Mouse (Mus musculus) layer of hippocampus, adult 9-10 months (tissue): ENCODE measurements around the gene Clca1.
"Not testable (repeated sequence)": the region's sequence is repeated elsewhere in the genome, so short reads cannot be mapped to it uniquely, and the experiment has no call there.

Experiments used
- DNase-seq: peaks from one replicate; pipeline ENCODE4 v3.0.0; 2022; ENCODE audit warnings: low spot score

The Clca1 gene

DNA sequence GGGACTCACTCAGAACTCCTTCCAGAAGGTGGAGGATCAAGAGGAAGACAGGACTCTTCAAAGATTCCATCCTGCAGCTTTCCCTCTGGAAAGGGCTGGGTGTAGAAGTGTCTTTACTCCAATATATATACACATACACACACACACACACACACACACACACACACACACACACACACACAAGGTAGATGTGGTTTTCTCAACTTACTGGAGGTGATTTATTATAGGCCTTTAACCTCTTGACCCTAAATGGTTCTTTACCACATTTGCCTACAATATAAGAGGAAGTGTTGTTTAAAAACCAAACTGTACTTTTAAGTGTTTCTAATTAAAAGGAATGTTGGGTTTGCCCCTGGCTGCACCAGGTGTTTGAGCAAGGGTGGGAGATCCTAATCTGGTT is at the start of gene Clca1:
Gene Clca1 (minus strand): TSS at position 101 of the 400 bp plus-strand sequence.
- no peak for DNase-seq

DNA sequence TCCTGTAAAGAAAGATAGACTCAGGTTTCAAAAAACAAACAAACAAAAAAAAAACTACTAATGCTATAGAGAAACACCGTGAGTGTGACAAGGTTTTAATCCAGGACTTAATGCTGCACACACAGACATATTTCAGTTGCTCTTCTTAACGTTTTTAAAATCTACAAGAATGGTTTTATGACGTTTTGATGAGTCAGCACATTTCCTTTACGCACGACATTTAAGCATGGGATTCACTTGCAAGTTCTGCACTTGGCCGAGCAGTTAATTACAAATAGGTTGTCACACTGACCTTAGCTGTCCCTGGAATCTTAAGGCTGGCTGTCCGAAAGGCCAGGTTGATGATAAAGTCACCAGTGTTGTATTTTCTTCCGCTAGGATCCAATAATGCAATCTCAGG is 48.3 kb upstream of the Clca1 start:
- DNase-seq: no peak

DNA sequence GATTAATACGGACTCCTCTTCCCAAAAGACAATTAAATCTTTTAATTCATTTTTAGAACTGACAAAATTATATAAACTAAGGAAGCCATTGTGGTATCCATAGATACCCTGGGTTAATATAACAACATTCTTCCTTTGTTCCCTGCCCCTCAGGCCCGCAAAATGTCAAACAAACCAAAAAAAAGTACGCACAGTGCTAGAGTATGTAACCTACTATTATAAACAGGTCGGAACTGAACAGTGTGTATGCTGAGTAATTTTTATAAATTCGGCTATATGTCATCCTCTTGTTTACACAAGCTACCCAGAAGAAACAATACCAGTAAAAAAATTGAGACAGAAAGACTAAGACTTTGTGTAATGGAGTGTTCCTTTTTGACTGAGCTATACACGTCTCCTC is 45.8 kb upstream of the Clca1 start:
- no peak for DNase-seq

DNA sequence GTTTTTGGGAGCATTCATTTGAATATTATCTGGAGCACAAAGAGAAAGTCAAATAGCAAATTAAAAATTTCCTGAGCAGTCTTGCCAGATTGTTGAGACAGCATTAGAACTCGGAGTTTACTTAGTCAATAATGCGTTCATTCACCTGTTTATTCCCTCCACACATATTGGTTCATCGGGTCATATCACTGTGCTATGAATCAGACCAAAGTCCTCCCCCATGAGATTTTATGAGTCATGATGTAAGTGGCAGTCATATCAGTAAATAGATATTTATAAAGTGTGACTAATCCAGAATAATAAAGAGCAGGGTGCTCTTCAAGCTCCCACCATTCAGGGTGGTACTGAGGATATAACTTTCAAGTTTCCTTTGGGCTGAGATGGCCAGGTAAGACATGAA is 39.8 kb upstream of the Clca1 start:
- no peak for DNase-seq

DNA sequence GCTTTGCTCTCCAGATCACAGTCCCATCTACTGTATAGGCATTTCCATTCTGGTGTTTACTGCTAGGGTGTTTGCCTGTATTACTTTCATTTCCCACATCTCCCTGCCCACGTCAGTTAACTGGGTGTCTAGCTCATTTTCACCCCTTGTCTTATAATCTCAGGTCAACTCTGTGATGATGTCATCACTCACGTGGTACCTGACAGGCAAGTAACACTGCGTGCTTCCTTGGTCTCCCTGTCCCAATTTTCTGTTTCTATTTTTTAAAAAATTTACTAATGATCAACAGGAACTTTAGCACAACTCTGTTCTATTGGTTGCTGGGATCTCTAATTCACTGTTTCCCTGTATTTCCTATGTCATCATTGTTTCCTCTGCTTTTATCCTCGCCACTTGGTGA is 36.4 kb upstream of the Clca1 start:
- DNase-seq: no peak

DNA sequence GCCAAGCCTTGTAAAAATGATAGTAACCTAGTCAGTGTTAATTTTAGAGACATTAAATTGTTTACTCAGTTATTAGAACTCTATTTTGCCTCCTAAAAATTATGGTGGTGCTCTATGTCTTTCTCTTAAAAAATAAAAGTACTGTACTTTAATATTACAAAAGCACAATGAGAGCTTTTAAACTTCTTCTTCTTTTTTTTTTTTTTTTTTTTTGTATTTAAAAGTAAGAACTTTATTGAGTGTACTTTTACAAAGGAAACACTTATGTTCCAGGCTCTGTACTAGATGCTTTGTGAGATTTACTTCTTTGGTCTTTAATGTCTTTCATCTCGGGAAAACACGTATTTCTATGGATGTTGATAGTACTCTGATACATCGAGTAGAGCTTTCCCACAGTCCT is 22.6 kb upstream of the Clca1 start:
- DNase-seq: not testable (repeated sequence)

DNA sequence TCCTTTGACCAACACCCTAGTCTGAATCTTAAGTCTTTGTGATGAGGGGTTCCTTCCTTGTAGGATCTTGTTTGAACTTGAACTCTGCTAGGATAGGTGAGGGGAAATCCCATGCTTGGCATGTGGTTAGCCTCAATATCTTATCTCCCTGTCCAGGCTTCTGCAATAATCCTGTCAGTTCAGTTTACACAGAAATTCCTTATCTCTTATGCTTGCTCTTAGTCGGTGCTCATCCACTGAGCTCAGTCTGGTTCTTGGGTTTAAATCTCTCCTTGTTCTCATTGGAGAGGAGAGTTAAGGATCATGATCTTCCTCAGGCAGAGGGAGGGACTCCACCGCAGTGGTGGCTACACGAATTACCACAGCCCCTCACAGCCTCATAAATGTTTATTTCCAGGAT is 17.2 kb upstream of the Clca1 start:
- no peak for DNase-seq

DNA sequence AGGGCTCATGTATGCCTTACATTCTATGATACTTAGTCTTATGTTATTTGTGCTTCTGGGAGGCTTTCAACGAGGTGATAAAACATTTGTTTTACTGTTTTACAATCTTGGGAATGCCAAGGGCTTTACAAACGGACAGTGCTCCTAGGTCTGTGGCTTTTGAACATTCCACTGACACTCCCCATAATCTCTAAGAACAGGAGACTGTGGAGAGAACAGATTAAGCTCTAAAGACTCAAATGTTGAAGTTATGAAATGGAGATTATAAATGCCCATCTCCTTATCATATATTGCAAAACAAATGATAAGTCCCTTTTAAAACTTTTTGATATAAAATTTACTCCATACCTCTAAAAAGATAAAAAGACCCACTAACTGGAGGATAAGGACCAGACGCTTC is 6.2 kb upstream of the Clca1 start:
- no peak for DNase-seq

DNA sequence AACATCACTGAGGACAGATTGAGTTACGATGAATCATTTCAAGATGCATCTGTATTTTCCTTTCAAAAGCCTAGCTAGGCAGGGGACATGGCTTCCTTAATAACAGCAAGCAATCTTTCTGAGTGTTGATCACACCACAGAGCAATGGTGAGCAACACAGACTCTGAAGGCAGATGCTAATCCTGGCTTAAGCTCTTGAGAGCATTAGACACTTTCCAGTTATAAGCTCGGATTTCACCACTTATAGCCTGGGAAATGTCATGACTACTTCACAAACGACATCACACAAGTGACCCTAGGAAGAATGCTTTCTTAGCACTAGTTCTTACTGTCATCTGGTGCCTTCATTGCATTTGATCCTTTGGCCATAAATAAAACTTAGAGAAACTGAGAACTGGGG is 4.5 kb downstream of the Clca1 start:
- no peak for DNase-seq

DNA sequence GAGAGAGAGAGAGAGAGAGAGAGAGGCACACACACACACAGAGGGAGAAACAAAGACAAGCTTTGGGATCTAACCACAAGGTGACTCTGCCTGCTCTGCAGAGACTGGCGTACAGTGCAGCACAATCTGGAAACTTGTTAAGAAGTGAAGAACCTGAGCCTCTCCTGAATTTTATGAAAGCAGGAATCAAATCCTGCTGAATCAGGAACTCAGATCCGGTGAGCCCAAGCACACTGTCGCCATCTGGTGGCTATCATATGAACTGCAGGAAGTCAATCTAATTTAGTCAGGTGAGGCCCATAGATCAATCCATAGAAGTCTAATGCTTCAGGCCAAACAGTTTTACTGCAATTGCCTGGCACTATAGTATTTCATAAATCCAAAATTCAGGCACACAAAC is 5.8 kb downstream of the Clca1 start:
- peak; percentile 17 for DNase-seq

DNA sequence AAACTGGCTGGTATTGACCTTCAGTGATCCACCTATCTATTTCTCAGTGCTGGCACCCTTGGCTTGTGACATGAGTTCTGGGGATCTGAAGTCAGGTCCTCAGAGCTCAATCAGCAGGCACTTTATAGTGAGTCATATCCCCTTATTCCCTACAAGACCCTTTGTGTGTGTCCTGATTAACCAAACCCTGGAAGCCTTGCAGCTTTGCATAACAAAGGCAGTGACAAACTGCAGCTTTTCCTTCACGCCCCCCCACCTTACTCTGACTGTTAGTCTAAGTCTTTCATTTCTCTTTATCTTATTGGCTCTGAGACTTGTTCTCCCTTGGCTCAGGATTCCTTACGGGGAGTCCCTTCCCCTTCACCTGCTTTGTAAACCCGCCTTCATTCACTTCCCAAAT is 14.8 kb downstream of the Clca1 start:
- DNase-seq: no peak

DNA sequence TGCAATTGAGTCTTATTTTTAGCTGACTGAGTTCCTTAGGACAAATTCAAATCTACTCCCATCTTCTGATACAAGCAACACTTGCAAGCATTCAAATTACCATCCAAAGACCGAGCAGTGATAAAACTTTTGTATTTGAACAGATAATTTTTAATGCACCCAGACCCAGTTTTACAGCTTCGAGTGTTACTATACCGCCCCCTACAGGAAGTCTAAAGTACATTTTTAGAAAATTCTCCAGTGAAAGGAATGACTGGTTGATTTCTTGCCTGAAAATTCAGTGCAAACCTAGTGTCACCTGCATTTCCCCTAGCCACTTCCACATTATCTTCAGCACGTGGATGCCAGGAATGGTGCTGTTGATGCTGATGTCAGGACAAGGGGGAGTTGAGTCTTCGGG is 28.2 kb downstream of the Clca1 start:
- no peak for DNase-seq

DNA sequence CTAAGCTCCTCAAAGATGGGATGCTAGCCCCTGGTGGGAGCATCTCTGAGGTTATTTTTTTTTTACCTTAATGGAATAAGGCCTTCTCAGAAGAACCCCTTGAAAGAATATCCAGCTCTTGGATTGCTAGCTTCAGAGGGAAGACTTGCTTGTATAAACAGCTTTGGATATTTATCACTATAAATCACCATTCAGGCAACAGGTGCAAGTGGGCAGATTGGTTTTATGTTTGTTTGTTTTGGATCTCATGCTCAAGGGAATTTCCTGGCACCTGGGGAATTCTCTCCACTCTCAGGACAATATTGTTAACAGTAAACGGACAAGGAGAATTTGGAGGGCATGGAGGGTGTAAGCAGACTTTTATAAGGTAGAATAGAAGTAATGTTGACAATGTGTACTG is 31.7 kb downstream of the Clca1 start:
- DNase-seq: no peak

DNA sequence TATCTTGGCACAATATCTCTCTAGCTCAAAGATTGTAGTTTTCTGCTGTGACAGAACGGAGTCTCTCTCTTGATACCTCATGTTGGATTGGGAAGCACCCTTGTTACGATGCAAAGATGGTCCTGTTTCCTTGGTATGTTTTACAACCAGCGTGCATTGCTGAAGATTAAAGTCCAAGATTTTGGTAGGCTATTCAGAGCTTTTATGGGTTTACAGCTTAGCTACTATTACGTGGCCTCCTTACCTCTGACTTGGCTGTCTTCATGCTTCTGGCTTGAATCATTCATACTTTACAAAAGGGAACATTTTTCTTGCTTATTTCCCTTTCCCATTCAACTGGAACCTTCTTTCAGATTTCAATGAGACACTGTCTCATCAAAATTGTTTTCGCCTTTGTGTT is 39.5 kb downstream of the Clca1 start:
- DNase-seq: no peak

DNA sequence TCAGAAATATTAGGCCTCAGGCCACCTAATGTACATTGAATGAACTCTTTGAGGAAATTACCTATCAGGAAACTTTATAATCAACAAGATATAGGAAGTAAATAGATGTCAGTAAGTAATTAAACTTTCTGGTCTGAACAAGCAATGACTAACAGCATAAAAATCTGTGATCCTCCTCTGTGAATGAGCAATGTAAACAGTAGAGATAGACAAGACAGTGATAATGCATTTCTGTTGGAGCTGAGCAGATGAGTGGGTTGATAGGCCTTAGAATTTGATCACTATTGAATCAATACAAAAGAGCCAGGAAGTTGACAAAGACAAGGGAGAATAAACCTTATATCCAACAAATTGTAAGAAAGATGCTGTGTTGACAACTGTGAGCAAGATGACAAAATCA is 40.0 kb downstream of the Clca1 start:
- DNase-seq: no peak

DNA sequence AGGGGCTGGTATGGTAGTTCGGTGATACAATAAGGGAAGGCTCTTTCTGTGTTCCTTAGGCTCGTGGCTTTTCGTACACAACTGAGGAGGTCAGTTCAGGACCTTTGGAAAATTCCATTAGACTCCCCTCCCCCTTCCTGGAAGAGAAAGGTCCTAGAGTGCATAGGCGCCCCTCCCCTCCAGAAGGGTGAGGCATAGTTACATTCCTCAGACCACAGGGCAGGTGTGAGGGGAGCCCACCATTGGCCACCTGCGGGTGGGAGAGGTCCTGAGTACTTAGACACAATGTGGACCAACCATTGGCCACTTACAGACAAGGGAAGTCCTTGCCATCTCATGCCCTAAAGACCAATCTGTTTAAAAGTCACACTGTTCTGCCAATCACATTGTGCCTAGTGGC is 46.7 kb downstream of the Clca1 start:
- DNase-seq: no peak

DNA sequence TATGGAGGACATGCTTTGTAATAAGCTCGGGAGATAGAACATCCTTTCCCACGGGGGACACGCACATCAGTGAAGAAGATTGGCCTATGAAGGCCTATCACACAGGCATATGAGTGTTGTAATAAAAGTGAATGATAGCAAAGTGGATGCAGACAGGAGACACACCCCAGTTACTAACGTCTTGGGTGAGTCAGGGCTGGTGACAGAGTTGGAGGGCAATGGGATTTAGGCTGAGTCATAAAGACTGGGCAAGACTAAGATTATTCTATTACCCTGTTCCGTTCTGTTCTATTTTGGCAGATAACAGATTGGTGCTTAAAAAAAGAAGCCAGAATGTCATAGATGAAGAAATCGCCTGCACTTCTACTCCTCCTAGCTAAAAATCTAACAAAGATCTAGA is 52.0 kb downstream of the Clca1 start:
- no peak for DNase-seq

DNA sequence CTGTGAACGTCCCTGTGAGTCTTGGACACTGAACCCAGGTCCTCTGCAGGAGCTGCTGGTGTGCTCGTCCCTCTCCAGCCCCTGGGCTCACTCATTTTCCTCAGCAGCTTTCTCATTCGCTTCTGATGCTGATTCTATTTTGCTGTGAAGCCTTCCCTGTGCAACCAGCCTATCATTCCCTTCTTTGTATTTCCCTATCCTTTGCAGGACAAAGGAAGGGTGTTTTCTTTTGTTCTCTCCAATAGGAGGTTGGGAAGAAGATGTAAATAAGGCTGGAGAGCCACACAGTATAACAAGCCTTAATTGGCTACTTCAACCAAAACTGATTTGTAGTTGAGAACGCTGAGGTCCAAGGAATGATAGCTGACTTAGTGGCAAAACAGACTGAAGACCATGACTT is 54.9 kb downstream of the Clca1 start:
- no peak for DNase-seq

DNA sequence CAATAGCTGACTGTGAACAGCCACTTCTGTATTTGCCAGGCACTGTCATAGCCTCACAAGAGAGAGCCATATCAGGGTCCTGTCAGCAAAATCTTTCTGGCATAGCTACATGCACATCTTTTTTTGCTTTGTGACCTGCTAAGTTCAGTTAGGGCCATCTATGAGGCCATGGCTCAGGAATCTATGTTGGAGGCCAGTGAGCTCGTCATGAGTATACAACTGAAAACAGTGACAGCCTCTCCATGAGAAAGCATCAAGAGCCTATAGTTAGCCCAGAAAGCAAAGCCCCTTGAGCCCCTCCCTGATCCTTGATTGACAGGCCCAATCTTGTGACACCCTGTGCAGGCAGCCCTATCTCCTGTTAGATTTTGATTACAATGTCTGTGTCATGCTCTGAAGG is 56.5 kb downstream of the Clca1 start:
- DNase-seq: no peak

DNA sequence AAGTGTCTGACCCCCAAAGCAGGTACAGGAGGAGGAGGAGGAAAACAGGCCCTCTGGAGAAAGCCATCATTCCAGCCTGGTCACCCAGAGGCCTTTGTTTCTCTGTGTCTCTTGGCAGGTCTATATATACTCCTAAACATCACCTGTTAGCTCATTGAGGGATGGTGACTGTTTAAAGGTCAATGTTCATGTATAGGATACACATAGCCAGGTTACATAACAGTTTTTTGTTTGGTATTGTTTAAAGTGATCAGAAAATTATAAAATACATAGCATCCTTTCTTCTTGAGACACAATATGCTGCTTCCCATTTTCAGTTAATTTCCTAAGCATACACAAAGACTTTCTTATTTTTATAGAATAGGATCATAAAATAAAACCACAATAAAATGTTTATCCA is 57.6 kb downstream of the Clca1 start, which contains the start of gene Clca4a:
Gene Clca4a (minus strand): TSS at position 101 of the 400 bp plus-strand sequence.
- no peak for DNase-seq

DNA sequence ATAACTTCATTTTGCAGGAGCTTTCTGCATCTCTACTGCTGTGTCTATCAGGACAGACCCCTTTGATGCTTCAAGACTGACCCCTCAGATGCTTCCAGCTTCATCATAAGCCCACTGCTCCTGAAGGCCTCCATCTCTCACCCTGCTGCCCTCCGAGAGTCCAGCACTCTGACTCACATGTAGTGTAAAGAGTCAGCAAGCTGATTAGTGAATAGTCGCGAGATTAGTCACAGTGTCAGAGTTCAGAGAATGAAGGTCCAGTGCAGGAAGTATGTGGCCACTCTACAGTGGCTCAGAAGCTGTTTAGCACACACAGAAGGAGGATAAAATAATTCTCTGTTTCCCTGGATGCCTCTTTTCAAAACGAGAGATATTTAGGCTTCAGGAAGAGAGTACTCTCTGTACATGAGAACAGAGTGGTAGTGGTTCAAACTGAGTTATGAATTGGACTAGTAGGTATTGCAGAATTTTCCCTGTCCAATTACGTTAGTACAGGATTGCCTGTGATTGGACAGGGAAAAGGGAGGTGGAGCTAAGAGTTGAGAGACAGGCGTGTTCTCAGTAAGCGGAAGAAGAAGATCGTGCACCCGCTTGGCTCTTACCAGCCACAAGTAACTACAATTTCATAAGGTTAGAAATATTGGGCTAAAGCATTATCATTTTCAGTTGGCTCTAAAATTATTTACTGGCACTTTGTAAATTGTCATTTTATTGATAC is 60.9 kb downstream of the Clca1 start:
- no peak for DNase-seq

DNA sequence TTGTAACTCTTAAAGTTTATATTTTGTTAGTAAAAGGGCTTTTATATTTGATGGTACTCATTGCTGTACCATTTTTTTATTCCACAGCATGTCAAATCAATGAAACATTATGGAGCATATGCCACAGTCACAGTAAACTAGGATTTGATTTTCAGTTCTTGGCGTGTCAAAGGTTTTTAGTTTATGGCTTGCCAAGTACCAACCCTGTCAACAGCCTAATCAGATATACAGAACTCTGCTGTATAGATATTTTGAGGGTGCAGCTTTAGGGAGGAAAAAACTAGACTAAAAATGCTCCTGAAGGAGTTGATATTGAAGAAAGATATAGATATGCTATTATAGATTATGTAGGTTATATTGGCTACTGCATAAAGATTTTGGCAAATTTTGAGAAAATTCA is 62.8 kb downstream of the Clca1 start:
- no peak for DNase-seq

DNA sequence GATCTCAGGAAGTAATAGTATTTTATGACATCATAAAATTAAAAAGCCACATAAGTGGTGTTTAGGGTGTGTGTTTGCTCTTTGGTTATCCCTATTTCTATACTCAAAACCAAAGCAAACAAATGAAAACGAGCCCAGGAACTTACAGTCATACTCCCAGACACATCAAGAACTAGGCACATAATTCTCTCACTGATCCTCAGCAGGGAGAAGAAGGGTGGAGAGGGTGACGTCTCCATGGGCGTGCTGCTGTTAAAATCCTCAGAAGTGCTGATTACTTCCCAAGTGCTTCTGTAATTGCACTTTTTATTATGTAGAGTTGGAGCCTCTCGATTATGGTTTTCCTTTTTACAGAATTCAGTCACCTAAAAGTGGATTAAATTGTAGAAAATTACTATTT is 66.5 kb downstream of the Clca1 start:
- no peak for DNase-seq
